Mouse (Mus musculus): ENCODE data around the gene Tmem82. TPM values are rescaled to one million over a fixed set of nuclear protein-coding genes. Genes with fewer than 3 reads are reported as not detected.

Gene Tmem82
- 0.14 and 0.43 TPM in 2 replicates for polyA plus RNA-seq (2015; fragmentation: Nextera tagmentation; extraction: Ambion mirVana)

DNA sequence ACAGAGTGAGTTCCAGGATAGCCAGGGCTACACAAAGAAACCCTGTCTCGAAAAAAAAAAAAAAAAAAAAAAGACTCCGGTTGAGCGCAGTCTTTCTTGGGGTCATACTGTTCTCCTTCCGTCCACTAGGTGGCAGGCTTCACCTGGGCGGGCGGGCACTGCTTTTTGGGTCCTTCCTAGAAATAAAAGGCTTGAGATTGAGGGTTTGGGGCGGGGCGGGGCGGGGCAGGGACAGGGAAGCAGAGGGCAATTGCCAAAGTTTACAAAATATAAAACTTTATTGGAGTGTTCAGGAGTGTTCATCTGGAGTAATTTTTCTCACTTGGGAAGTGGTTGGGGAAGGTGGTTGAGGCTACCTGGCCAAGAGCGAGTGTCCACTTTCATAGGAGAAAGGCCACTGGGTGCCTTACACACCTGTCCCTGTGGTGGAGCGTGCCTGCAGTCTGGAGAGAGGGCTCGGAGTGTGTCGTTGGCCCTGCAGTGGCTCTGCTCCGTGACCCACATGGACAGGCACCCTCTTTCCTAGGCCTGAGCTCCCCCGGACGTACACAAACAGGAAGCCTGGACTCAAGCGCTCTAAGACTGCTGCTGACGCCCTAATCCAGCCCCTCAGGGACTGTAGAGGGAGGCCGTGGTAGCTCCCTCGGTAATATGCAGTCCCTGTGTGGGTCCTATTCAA is at the start of gene Tmem82:
Gene Tmem82, minus strand, starts transcription at position 69 of the 679 bp plus-strand sequence.
- ATAC-seq = no peak
- Histone ChIP-seq H3K4me3 (ENCODE audit: low read depth, low read length) (no peak within 1 kb of the TSS), H3K4me1 (ENCODE audit: control insufficient read depth, insufficient read depth, low read length) (peaks cover 3% of the 10 kb centered on the region), H3K27me3 (ENCODE audit: control insufficient read depth, insufficient read depth, low read depth, low read length) (no peaks in the 10 kb centered on the region), H3K27ac (ENCODE audit: low read length) (no peak within 1 kb of the TSS), H3K4me2 (ENCODE audit: low read length) (peak within 1 kb of the TSS; percentile 35), H3K9me3 (replicated peaks; ENCODE audit: control insufficient read depth, low read length, poor library complexity, severe bottlenecking) (no peaks in the 10 kb centered on the region), H3K9ac (ENCODE audit: low read depth, low read length) (no peak within 1 kb of the TSS), H3K36me3 (ENCODE audit: control insufficient read depth, insufficient read depth, low read length) (no peaks in the 10 kb centered on the region)
- 31% methylated on average over 16 of the region's 20 CpGs for WGBS

DNA sequence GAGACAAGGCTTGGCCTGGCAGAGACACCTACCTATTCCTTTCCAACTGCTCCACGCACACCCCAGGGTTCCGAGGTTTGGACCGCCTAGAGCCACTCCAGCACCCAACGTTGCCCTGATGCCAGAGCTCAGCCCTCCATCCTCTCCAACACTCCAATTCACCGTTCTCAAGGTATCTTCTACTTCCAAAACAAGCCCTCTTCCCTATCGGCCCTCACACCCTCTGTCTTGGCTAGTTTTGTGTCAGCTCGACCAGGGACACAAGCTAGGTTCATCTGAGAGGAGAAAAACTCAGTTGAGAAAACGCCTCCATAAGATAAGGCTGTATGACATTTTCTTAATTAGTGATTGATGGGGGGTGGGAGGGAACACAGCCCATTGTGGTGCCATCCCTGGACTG is 46.4 kb upstream of the Tmem82 start, which contains the start of gene Plekhm2:
Gene Plekhm2, minus strand, starts transcription at position 101 of the 400 bp plus-strand sequence.
- no peaks in the 10 kb centered on the region for H3K27me3 ChIP-seq (ENCODE audit: control insufficient read depth, insufficient read depth, low read depth, low read length)

DNA sequence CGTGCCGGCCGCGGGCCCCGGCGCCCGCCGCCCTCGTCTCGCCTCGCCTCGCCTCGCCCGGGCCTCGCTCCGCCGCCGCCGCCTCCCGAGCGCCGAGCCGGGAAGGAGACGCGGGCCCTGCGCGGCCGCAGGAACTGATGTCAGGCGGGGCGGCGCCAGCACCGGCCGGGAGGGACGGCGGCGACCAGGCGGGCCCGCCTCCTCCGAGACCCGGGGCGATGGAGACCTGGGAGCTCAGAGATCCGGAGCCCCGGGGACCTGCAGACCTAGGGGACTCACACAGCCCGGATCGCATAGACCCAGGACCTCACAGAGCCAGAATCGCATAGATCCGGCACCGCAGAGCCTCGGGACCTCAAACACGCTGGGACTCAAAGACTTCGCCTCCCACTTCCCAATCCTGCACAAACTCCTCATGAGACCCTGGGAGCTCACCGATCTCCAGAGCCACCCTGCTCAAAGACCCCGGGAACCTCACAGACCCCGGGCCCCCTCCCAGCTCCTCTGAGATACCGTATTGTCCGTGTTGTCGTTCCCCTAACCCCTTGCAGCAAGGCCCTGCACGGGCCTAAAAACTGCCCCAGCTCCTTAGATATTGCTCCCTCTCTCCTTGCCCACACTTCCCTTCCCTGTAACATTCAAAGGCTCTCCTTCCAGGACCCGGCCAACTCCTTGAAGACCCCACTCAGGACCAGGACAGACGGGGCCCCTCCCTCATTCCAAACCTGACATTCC is 45.7 kb upstream of the Tmem82 start:
- ATAC-seq = peak; percentile 85
- Histone ChIP-seq H3K27me3 (ENCODE audit: control insufficient read depth, insufficient read depth, low read depth, low read length) (no peaks in the 10 kb centered on the region), H3K4me1 (ENCODE audit: control insufficient read depth, insufficient read depth, low read length) (peaks cover 14% of the 10 kb centered on the region), H3K4me3 (ENCODE audit: low read depth, low read length) (peak overlapping the region; percentile 90), H3K27ac (ENCODE audit: low read length) (peak overlapping the region; percentile 80), H3K36me3 (ENCODE audit: control insufficient read depth, insufficient read depth, low read length) (no peaks in the 10 kb centered on the region), H3K9me3 (replicated peaks; ENCODE audit: control insufficient read depth, low read length, poor library complexity, severe bottlenecking) (no peaks in the 10 kb centered on the region), H3K4me2 (ENCODE audit: low read length) (peak overlapping the region; percentile 89), H3K9ac (ENCODE audit: low read depth, low read length) (peak overlapping the region; percentile 98)
- 1% methylated on average over 58 of the region's 60 CpGs for WGBS

More for the DNA sequence above, 46.4 kb upstream of the Tmem82 start, which contains the start of gene Plekhm2:
- H3K4me2 ChIP-seq (ENCODE audit: low read length) = peak within 1 kb of the TSS; percentile 89
- H3K4me1 ChIP-seq (ENCODE audit: control insufficient read depth, insufficient read depth, low read length) = peaks cover 14% of the 10 kb centered on the region
- H3K36me3 ChIP-seq (ENCODE audit: control insufficient read depth, insufficient read depth, low read length) = no peaks in the 10 kb centered on the region
- no peaks in the 10 kb centered on the region for H3K9me3 ChIP-seq (replicated peaks; ENCODE audit: control insufficient read depth, low read length, poor library complexity, severe bottlenecking)
- no peak; the same call in 1 of the 2 replicates for ATAC-seq
- WGBS = 76% methylated on average over 8 of the region's 8 CpGs
- peak within 1 kb of the TSS; percentile 90 for H3K4me3 ChIP-seq (ENCODE audit: low read depth, low read length)
- peak within 1 kb of the TSS; percentile 80 for H3K27ac ChIP-seq (ENCODE audit: low read length)
- H3K9ac ChIP-seq (ENCODE audit: low read depth, low read length) = peak within 1 kb of the TSS; percentile 98

GRCm38 (mm10) chr4:141663122-141663931 is 44.9 kb upstream of the Tmem82 start:
- peak; percentile 36 for ATAC-seq
- H3K4me3 ChIP-seq (ENCODE audit: low read depth, low read length) = peak overlapping the region; percentile 90

GRCm38 (mm10) chr4:141660884-141661283 is 42.5 kb upstream of the Tmem82 start:
- Histone ChIP-seq H3K27ac (ENCODE audit: low read length) (no peak overlapping the region), H3K27me3 (ENCODE audit: control insufficient read depth, insufficient read depth, low read depth, low read length) (no peaks in the 10 kb centered on the region), H3K4me1 (ENCODE audit: control insufficient read depth, insufficient read depth, low read length) (peaks cover 14% of the 10 kb centered on the region), H3K9me3 (replicated peaks; ENCODE audit: control insufficient read depth, low read length, poor library complexity, severe bottlenecking) (no peaks in the 10 kb centered on the region), H3K4me3 (ENCODE audit: low read depth, low read length) (no peak overlapping the region), H3K4me2 (ENCODE audit: low read length) (no peak overlapping the region), H3K9ac (ENCODE audit: low read depth, low read length) (no peak overlapping the region), H3K36me3 (ENCODE audit: control insufficient read depth, insufficient read depth, low read length) (no peaks in the 10 kb centered on the region)
- 76% methylated on average over 11 of the region's 11 CpGs for WGBS
- ATAC-seq = no peak

More at GRCm38 (mm10) chr4:141663122-141663931, 44.9 kb upstream of the Tmem82 start:
- Histone ChIP-seq H3K9ac (ENCODE audit: low read depth, low read length) (peak overlapping the region; percentile 98), H3K36me3 (ENCODE audit: control insufficient read depth, insufficient read depth, low read length) (no peaks in the 10 kb centered on the region), H3K27me3 (ENCODE audit: control insufficient read depth, insufficient read depth, low read depth, low read length) (no peaks in the 10 kb centered on the region), H3K4me2 (ENCODE audit: low read length) (peak overlapping the region; percentile 89), H3K4me1 (ENCODE audit: control insufficient read depth, insufficient read depth, low read length) (peaks cover 14% of the 10 kb centered on the region), H3K27ac (ENCODE audit: low read length) (peak overlapping the region; percentile 80), H3K9me3 (replicated peaks; ENCODE audit: control insufficient read depth, low read length, poor library complexity, severe bottlenecking) (no peaks in the 10 kb centered on the region)
- WGBS = 4% methylated on average over 42 of the region's 47 CpGs

DNA sequence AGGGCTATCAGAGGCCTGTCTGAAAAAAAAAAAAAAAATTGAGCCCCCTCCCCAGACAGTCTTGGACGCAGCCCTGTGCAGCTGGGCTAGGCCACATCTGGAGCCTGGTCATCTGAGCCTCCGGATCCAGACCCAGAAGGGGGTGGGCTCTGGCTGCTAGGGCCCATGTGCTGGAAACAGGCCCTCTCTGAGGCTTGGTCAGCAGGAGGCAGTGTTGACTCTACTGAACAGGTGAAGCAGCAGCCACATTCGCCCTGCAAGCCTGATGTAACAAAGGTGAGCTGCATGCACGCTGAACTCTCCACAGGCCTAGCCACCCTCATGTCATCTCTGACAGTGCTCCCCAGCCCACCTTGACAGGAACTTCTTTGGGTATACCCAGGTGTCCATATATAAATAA is 41.3 kb upstream of the Tmem82 start:
- ATAC-seq = no peak
- WGBS = 62% methylated on average over 4 of the region's 4 CpGs

DNA sequence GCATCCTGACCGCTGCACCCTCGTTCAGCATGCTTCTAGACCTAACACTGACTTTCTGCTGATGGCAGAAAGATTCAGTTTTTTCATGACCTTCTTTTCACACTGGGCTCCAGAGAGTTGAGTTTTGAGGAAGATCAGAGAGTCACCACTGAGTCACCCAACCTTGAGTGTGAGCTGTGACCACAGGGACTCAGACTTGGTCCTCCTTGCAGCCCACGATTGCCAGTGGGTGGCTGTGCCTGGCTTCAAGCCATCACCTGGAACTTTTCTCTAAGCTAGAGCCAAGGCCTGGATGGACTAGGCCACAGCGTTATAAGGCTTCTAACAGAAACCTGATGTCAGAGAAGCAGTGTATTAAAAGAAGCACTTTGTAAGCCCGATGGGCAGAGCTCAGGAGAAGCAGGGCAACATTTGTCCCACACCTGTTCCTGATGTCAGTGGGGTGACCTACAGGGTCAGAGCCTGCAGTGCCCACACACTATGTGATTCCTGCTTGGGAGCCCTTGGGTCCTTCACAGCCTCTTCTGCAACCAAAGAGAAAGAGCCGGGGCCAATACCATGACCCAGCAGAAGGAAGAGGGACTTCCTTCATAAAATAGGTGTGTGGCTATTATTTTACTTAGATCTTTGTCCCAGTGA is 40.5 kb upstream of the Tmem82 start:
- H3K9me3 ChIP-seq (replicated peaks; ENCODE audit: control insufficient read depth, low read length, poor library complexity, severe bottlenecking) = no peaks in the 10 kb centered on the region
- peaks cover 7% of the 10 kb centered on the region; the same call in 1 of the 2 replicates for H3K4me1 ChIP-seq (ENCODE audit: control insufficient read depth, insufficient read depth, low read length)
- WGBS = 91% methylated on average over 6 of the region's 6 CpGs
- no peak overlapping the region for H3K9ac ChIP-seq (ENCODE audit: low read depth, low read length)
- H3K36me3 ChIP-seq (ENCODE audit: control insufficient read depth, insufficient read depth, low read length) = no peaks in the 10 kb centered on the region; the same call in 1 of the 2 replicates
- no peak overlapping the region for H3K27ac ChIP-seq (ENCODE audit: low read length)
- H3K27me3 ChIP-seq (ENCODE audit: control insufficient read depth, insufficient read depth, low read depth, low read length) = no peaks in the 10 kb centered on the region
- no peak overlapping the region for H3K4me2 ChIP-seq (ENCODE audit: low read length)
- H3K4me3 ChIP-seq (ENCODE audit: low read depth, low read length) = no peak overlapping the region
- ATAC-seq = no peak

More for the DNA sequence above, 41.3 kb upstream of the Tmem82 start:
- peaks cover 11% of the 10 kb centered on the region for H3K4me1 ChIP-seq (ENCODE audit: control insufficient read depth, insufficient read depth, low read length)
- H3K4me2 ChIP-seq (ENCODE audit: low read length) = no peak overlapping the region
- no peaks in the 10 kb centered on the region for H3K27me3 ChIP-seq (ENCODE audit: control insufficient read depth, insufficient read depth, low read depth, low read length)
- H3K27ac ChIP-seq (ENCODE audit: low read length) = no peak overlapping the region
- no peak overlapping the region for H3K9ac ChIP-seq (ENCODE audit: low read depth, low read length)
- no peaks in the 10 kb centered on the region for H3K9me3 ChIP-seq (replicated peaks; ENCODE audit: control insufficient read depth, low read length, poor library complexity, severe bottlenecking)
- H3K36me3 ChIP-seq (ENCODE audit: control insufficient read depth, insufficient read depth, low read length) = no peaks in the 10 kb centered on the region
- no peak overlapping the region for H3K4me3 ChIP-seq (ENCODE audit: low read depth, low read length)

DNA sequence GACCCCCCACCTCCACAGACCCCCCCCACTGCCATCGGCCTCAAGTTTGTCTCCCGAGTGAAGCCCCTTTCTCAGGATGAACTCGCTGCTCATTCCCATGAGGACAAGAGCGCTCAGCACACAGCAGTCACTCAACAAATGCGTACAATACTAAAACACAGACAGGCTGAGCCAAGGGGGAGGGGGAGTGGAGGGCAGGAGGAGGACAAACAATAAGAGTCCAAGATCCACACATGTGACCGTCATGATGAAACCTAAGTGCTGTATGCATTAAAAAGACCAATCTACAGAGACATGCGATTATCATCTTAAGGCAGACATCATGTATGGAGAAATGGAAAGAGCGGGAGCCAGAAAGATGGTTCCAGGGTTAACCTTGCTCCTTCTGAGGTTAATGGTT is 38.5 kb upstream of the Tmem82 start:
- ATAC-seq = no peak
- 70% methylated on average over 8 of the region's 8 CpGs for WGBS
- no peak overlapping the region for H3K4me2 ChIP-seq (ENCODE audit: low read length)
- no peak overlapping the region for H3K27ac ChIP-seq (ENCODE audit: low read length)
- no peaks in the 10 kb centered on the region; the same call in 1 of the 2 replicates for H3K36me3 ChIP-seq (ENCODE audit: control insufficient read depth, insufficient read depth, low read length)
- H3K9me3 ChIP-seq (replicated peaks; ENCODE audit: control insufficient read depth, low read length, poor library complexity, severe bottlenecking) = no peaks in the 10 kb centered on the region
- H3K27me3 ChIP-seq (ENCODE audit: control insufficient read depth, insufficient read depth, low read depth, low read length) = no peaks in the 10 kb centered on the region
- H3K4me3 ChIP-seq (ENCODE audit: low read depth, low read length) = no peak overlapping the region
- H3K9ac ChIP-seq (ENCODE audit: low read depth, low read length) = no peak overlapping the region
- no peaks in the 10 kb centered on the region for H3K4me1 ChIP-seq (ENCODE audit: control insufficient read depth, insufficient read depth, low read length)
